Mouse (Mus musculus): ENCODE measurements around the gene D430041D05Rik.

DNA sequence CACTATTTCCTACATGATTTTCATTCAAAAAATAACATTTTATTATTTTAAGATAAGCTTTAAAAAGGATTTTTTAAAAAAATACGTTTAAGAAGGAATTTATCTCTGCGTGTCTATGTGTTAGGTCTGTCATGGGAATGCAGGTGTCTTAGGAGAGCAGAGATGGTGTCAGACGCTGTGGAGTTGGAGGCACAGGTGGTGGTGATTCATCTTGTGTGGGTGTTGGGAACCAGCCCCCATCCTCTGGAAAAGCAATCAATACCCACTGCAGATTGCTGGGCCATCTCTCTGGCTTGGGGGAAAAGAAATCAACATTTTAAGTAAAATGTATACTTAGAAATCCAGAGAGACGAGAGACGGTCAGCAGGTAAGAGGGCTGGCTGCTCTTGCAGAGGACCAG, 225.2 kb downstream of the D430041D05Rik start:
- no peak for TF ChIP-seq POLR2A (IDR thresholded peaks at IDR 0.05; ENCODE audit: borderline replicate concordance, extremely low read depth, insufficient read depth, insufficient read length, poor library complexity, severe bottlenecking)
- TF ChIP-seq CTCF (IDR thresholded peaks at IDR 0.05; ENCODE audit: borderline replicate concordance, extremely low read depth, insufficient read depth, insufficient read length): no peak
